Mouse (Mus musculus) erythroblast, embryonic 14.5 days (primary cell): ENCODE data around the gene Arfgef3. TPM values are rescaled to one million over a fixed set of nuclear protein-coding genes. Genes with fewer than 3 reads are reported as not detected.

ENCODE experiments used
- H3K27me3 ChIP-seq: 2 replicates; pipeline ENCODE4 v1.6.1; 2012; ENCODE audit warnings: inconsistent platforms; ENCODE audit not compliant: control insufficient read depth
- H3K36me3 ChIP-seq: 2 replicates; pipeline ENCODE4 v1.6.1; 2012; ENCODE audit warnings: mild to moderate bottlenecking, inconsistent platforms; ENCODE audit not compliant: control insufficient read depth
- H3K4me1 ChIP-seq: 2 replicates; pipeline ENCODE4 v1.6.1; 2012; ENCODE audit warnings: inconsistent platforms; ENCODE audit not compliant: control insufficient read depth
- H3K4me3 ChIP-seq: replicated peaks from 2 replicates; pipeline ENCODE3; 2012; ENCODE audit warnings: moderate library complexity, mild to moderate bottlenecking, inconsistent platforms
- H3K9me3 ChIP-seq: 2 replicates; pipeline ENCODE4 v1.6.1; 2012; ENCODE audit warnings: low read length, inconsistent platforms, mixed read lengths; ENCODE audit not compliant: control insufficient read depth
- GATA1 ChIP-seq: IDR thresholded peaks from 2 replicates; pipeline ENCODE4 v1.6.1; 2012; ENCODE audit warnings: low read length, inconsistent platforms, mixed read lengths
- TAL1 ChIP-seq: IDR thresholded peaks from 3 replicates; pipeline ENCODE4 v1.6.1; 2012; ENCODE audit warnings: low read length, inconsistent platforms, mixed read lengths
- polyA plus RNA-seq: library from polyadenylated mRNA; stranded (reverse); fragments of >175 nt; gene quantifications from 2 replicates; pipeline ENCODE4 v1.2.3, GENCODE M21; 2012

Arfgef3 gene
- polyA plus RNA-seq = under 0.01 TPM in 1 of 2 replicates, not detected in the other

GRCm38 (mm10) chr10:18743286-18744142 lies at the start of gene Arfgef3:
Gene Arfgef3, minus strand, starts transcription at chr10:18743949.
- Histone ChIP-seq H3K36me3 (no peaks in the 10 kb centered on the region), H3K27me3 (peaks cover 11% of the 10 kb centered on the region), H3K9me3 (no peaks in the 10 kb centered on the region), H3K4me3 (peak within 1 kb of the TSS; percentile 22), H3K4me1 (no peaks in the 10 kb centered on the region; the same call in 1 of the 2 replicates)
- TF ChIP-seq TAL1 (no peak), GATA1 (no peak)

GRCm38 (mm10) chr10:18790063-18790462 lies 46.3 kb upstream of the Arfgef3 start:
- TF ChIP-seq TAL1 (no peak), GATA1 (no peak)

GRCm38 (mm10) chr10:18788601-18789000 lies 44.9 kb upstream of the Arfgef3 start:
- H3K9me3 ChIP-seq = no peaks in the 10 kb centered on the region
- no peaks in the 10 kb centered on the region for H3K36me3 ChIP-seq
- H3K27me3 ChIP-seq = no peaks in the 10 kb centered on the region
- TF ChIP-seq TAL1 (no peak), GATA1 (no peak)
- H3K4me3 ChIP-seq = no peak overlapping the region
- H3K4me1 ChIP-seq = no peaks in the 10 kb centered on the region

More at GRCm38 (mm10) chr10:18790063-18790462, 46.3 kb upstream of the Arfgef3 start:
- H3K27me3 ChIP-seq = no peaks in the 10 kb centered on the region
- H3K4me1 ChIP-seq = no peaks in the 10 kb centered on the region
- no peaks in the 10 kb centered on the region for H3K9me3 ChIP-seq
- H3K36me3 ChIP-seq = no peaks in the 10 kb centered on the region
- H3K4me3 ChIP-seq = no peak overlapping the region

GRCm38 (mm10) chr10:18786693-18787092 lies 42.9 kb upstream of the Arfgef3 start, which contains the start of gene Gm4922:
Gene Gm4922, minus strand, starts transcription at chr10:18786793.
- H3K36me3 ChIP-seq = no peaks in the 10 kb centered on the region

GRCm38 (mm10) chr10:18777546-18777945 lies 33.8 kb upstream of the Arfgef3 start:
- no peaks in the 10 kb centered on the region for H3K36me3 ChIP-seq
- no peak for TF ChIP-seq GATA1
- no peak for TF ChIP-seq TAL1
- H3K4me1 ChIP-seq = no peaks in the 10 kb centered on the region
- H3K4me3 ChIP-seq = no peak overlapping the region
- H3K27me3 ChIP-seq = no peaks in the 10 kb centered on the region
- H3K9me3 ChIP-seq = no peaks in the 10 kb centered on the region

More at GRCm38 (mm10) chr10:18786693-18787092, 42.9 kb upstream of the Arfgef3 start, which contains the start of gene Gm4922:
- TF ChIP-seq TAL1 (no peak), GATA1 (no peak)
- Histone ChIP-seq H3K27me3 (no peaks in the 10 kb centered on the region), H3K9me3 (no peaks in the 10 kb centered on the region), H3K4me1 (no peaks in the 10 kb centered on the region), H3K4me3 (no peak within 1 kb of the TSS)

GRCm38 (mm10) chr10:18772537-18773179 lies 28.9 kb upstream of the Arfgef3 start:
- Histone ChIP-seq H3K4me3 (no peak overlapping the region), H3K9me3 (no peaks in the 10 kb centered on the region), H3K27me3 (no peaks in the 10 kb centered on the region), H3K36me3 (no peaks in the 10 kb centered on the region), H3K4me1 (no peaks in the 10 kb centered on the region)
- TF ChIP-seq GATA1 (no peak), TAL1 (no peak)

GRCm38 (mm10) chr10:18769909-18770308 lies 26.2 kb upstream of the Arfgef3 start:
- H3K36me3 ChIP-seq = no peaks in the 10 kb centered on the region
- no peaks in the 10 kb centered on the region for H3K4me1 ChIP-seq
- no peak overlapping the region for H3K4me3 ChIP-seq
- no peak for TF ChIP-seq TAL1
- TF ChIP-seq GATA1 = no peak
- no peaks in the 10 kb centered on the region for H3K27me3 ChIP-seq
- H3K9me3 ChIP-seq = no peaks in the 10 kb centered on the region

GRCm38 (mm10) chr10:18760241-18760640 lies 16.5 kb upstream of the Arfgef3 start:
- TF ChIP-seq GATA1 = no peak
- no peak for TF ChIP-seq TAL1
- H3K9me3 ChIP-seq = no peaks in the 10 kb centered on the region
- H3K27me3 ChIP-seq = no peaks in the 10 kb centered on the region
- no peak overlapping the region for H3K4me3 ChIP-seq
- no peaks in the 10 kb centered on the region for H3K4me1 ChIP-seq
- H3K36me3 ChIP-seq = no peaks in the 10 kb centered on the region

- Histone ChIP-seq H3K9me3 (no peaks in the 10 kb centered on the region), H3K36me3 (no peaks in the 10 kb centered on the region), H3K4me3 (no peak overlapping the region), H3K4me1 (no peaks in the 10 kb centered on the region), H3K27me3 (no peaks in the 10 kb centered on the region)
- TF ChIP-seq GATA1 (no peak), TAL1 (no peak)
Measured at GRCm38 (mm10) chr10:18750057-18750456, 6.3 kb upstream of the Arfgef3 start.
